Mouse (Mus musculus) limb, embryonic 10.5 days (tissue): ENCODE results near the gene Gm37240. TPM values are rescaled to one million over a fixed set of nuclear protein-coding genes. Genes with fewer than 3 reads are reported as not detected.
A peak's percentile ranks its signal among the peaks of the same experiment; 100 is the strongest.

ENCODE experiments used
- DNase-seq: peaks from one replicate; pipeline ENCODE4 v3.0.0-alpha.2; 2017; ENCODE audit warnings: low spot score
- H3K27ac ChIP-seq: fragments of 300-500 bp; sonication (generic); 2 replicates; pipeline ENCODE4 v1.5.1; 2016; ENCODE audit warnings: mild to moderate bottlenecking
- H3K27me3 ChIP-seq: fragments of 300-500 bp; sonication (generic); 2 replicates; pipeline ENCODE4 v1.6.1; 2016; ENCODE audit warnings: low read depth, mild to moderate bottlenecking; ENCODE audit not compliant: poor library complexity, severe bottlenecking
- H3K36me3 ChIP-seq: fragments of 300-500 bp; sonication (generic); 2 replicates; pipeline ENCODE4 v1.6.1; 2016; ENCODE audit warnings: mild to moderate bottlenecking, moderate library complexity
- H3K4me1 ChIP-seq: fragments of 300-500 bp; sonication (generic); 2 replicates; pipeline ENCODE4 v1.6.1; 2016
- H3K4me3 ChIP-seq: fragments of 300-500 bp; sonication (generic); 2 replicates; pipeline ENCODE4 v1.5.1; 2016; ENCODE audit warnings: mild to moderate bottlenecking, moderate library complexity
- H3K9me3 ChIP-seq: fragments of 300-500 bp; sonication (generic); replicated peaks from 2 replicates; pipeline ENCODE4 v1.6.1; 2016; ENCODE audit warnings: mild to moderate bottlenecking
- WGBS: fragments of 180-500 bp; shearing (Covaris S2); methylation state at CpG from one replicate; pipeline ENCODE4 v1.1.7; 2016; 5-methylcytosine and 5-hydroxymethylcytosine counted together
- microRNA counts: library from miRNA; unstranded; fragments of <30 nt; microRNA quantifications from one replicate; lab custom pipeline; 2017
- microRNA-seq: library from miRNA; unstranded; fragments of <30 nt; microRNA quantifications from one replicate; pipeline ENCODE4, GENCODE M21; 2017
- polyA plus RNA-seq: library from polyadenylated mRNA; unstranded; fragments of >200 nt; fragmentation: Nextera tagmentation; extraction: Ambion mirVana; gene quantifications from 2 replicates; pipeline ENCODE4 v1.2.1, GENCODE M21; 2016

Gm37240 gene
- polyA plus RNA-seq, 1 experiment from 2014 or later: 3.1 TPM

GRCm38 (mm10) chr3:84461687-84462086, 1425.6 kb downstream of the Gm37240 start:
- 33% methylated on average over 4 of the region's 4 CpGs for WGBS
- Histone ChIP-seq H3K27ac (no peak overlapping the region), H3K36me3 (no peaks in the 10 kb centered on the region), H3K27me3 (0 out of 2 replicates have a peak, but pooled peaks cover 3% of the 10 kb centered on the region), H3K4me3 (no peak overlapping the region), H3K4me1 (peaks cover 30% of the 10 kb centered on the region), H3K9me3 (no peaks in the 10 kb centered on the region)
- DNase-seq: no peak

GRCm38 (mm10) chr3:84460952-84461351, 1426.4 kb downstream of the Gm37240 start:
- Histone ChIP-seq H3K36me3 (no peaks in the 10 kb centered on the region), H3K27me3 (0 out of 2 replicates have a peak, but pooled peaks cover 3% of the 10 kb centered on the region), H3K9me3 (no peaks in the 10 kb centered on the region), H3K4me3 (0 out of 2 replicates have a peak overlapping the region, but pooled peaks have one; percentile 3), H3K27ac (peak overlapping the region; percentile 58), H3K4me1 (peaks cover 30% of the 10 kb centered on the region)
- no peak for DNase-seq
- 13% methylated on average over 12 of the region's 12 CpGs for WGBS

GRCm38 (mm10) chr3:84460499-84460898, 1426.8 kb downstream of the Gm37240 start:
- Histone ChIP-seq H3K4me3 (no peak overlapping the region), H3K27me3 (0 out of 2 replicates have a peak, but pooled peaks cover 3% of the 10 kb centered on the region), H3K36me3 (no peaks in the 10 kb centered on the region), H3K27ac (peak overlapping the region; percentile 58), H3K9me3 (no peaks in the 10 kb centered on the region), H3K4me1 (peaks cover 30% of the 10 kb centered on the region)
- no peak for DNase-seq
- WGBS: 22% methylated on average over 3 of the region's 3 CpGs

GRCm38 (mm10) chr3:84455733-84456417, 1431.4 kb downstream of the Gm37240 start:
- Histone ChIP-seq H3K36me3 (no peaks in the 10 kb centered on the region), H3K27ac (no peak overlapping the region), H3K9me3 (no peaks in the 10 kb centered on the region), H3K4me3 (no peak overlapping the region), H3K4me1 (peaks cover 17% of the 10 kb centered on the region), H3K27me3 (0 out of 2 replicates have a peak, but pooled peaks cover 1% of the 10 kb centered on the region)
- WGBS: 85% methylated on average over 12 of the region's 12 CpGs
- no peak for DNase-seq

- DNase-seq: no peak
- WGBS: 75% methylated on average over 3 of the region's 3 CpGs
These were observed 1436.7 kb downstream of the Gm37240 start for GRCm38 (mm10) chr3:84450651-84451050.

GRCm38 (mm10) chr3:84449015-84449414, 1438.3 kb downstream of the Gm37240 start:
- Histone ChIP-seq H3K4me1 (peaks cover 27% of the 10 kb centered on the region), H3K27ac (no peak overlapping the region), H3K27me3 (peaks cover 18% of the 10 kb centered on the region), H3K4me3 (no peak overlapping the region), H3K9me3 (no peaks in the 10 kb centered on the region), H3K36me3 (no peaks in the 10 kb centered on the region)
- WGBS: 86% methylated on average over 9 of the region's 9 CpGs
- DNase-seq: no peak

More at GRCm38 (mm10) chr3:84450651-84451050, 1436.7 kb downstream of the Gm37240 start:
- no peak overlapping the region for H3K27ac ChIP-seq
- H3K27me3 ChIP-seq: 0 out of 2 replicates have a peak, but pooled peaks cover 2% of the 10 kb centered on the region
- H3K4me1 ChIP-seq: peaks cover 14% of the 10 kb centered on the region
- H3K9me3 ChIP-seq: no peaks in the 10 kb centered on the region
- no peak overlapping the region for H3K4me3 ChIP-seq
- H3K36me3 ChIP-seq: no peaks in the 10 kb centered on the region

GRCm38 (mm10) chr3:84447803-84448202, 1439.5 kb downstream of the Gm37240 start:
- Histone ChIP-seq H3K9me3 (no peaks in the 10 kb centered on the region), H3K27me3 (peaks cover 18% of the 10 kb centered on the region), H3K36me3 (no peaks in the 10 kb centered on the region), H3K4me3 (no peak overlapping the region), H3K27ac (no peak overlapping the region), H3K4me1 (peaks cover 28% of the 10 kb centered on the region)
- WGBS: 83% methylated on average over 5 of the region's 5 CpGs
- DNase-seq: no peak

MicroRNAs within 50 kb of the gene (microRNA counts, 519-probe panel; counts per million panel counts)
- microRNA mmu-miR-466k (lab: Ali Mortazavi, UCI): 684 counts per million, percentile 72 among the panel's probes with 10 or more counts

Small RNAs within 50 kb of the gene (microRNA-seq; reads per million reads assigned to microRNA genes)
- gene Mir466k: not detected

Other genes with a start within 250 kb of the Gm37240 start
- gene Fam160a1, start 70.2 kb downstream of the Gm37240 start, polyA plus RNA-seq: 0.51 and 1.5 TPM in 2 replicates
- gene Glt28d2, start within 50 bp of the Gm37240 start, polyA plus RNA-seq: 0.18 and 0.85 TPM in 2 replicates
- 15.0 and 20.3 TPM in 2 replicates for gene Sh3d19, start 83.6 kb upstream of the Gm37240 start, polyA plus RNA-seq
- 0.31 TPM in 1 of 2 replicates, not detected in the other for gene Prss48, start 115.0 kb upstream of the Gm37240 start, polyA plus RNA-seq